Mouse (Mus musculus) limb, embryonic 14.5 days (tissue): ENCODE results near the gene Nucks1. TPM values are rescaled to one million over a fixed set of nuclear protein-coding genes. Genes with fewer than 3 reads are reported as not detected.

Experiments
- ATAC-seq: fragments of 200-750 bp; cut with Nextera tagmentation; 2 replicates; pipeline ENCODE4 v1.8.0; 2017; ENCODE audit warnings: low read depth, moderate number of reproducible peaks, moderate TSS enrichment; ENCODE audit not compliant: low FRiP score
- DNase-seq: peaks from one replicate; pipeline ENCODE4 v3.0.0-alpha.2; 2015; ENCODE audit warnings: low spot score
- H3K27ac ChIP-seq: fragments of 300-500 bp; sonication (generic); replicated peaks from 2 replicates; pipeline ENCODE4 v1.5.1; 2014; ENCODE audit warnings: low read depth, mild to moderate bottlenecking, low read length, moderate library complexity, mixed read lengths
- H3K27me3 ChIP-seq: fragments of 300-500 bp; sonication (generic); 2 replicates; pipeline ENCODE4 v1.6.1; 2014; ENCODE audit warnings: low read length, mixed read lengths; ENCODE audit not compliant: control insufficient read depth, insufficient read depth
- H3K36me3 ChIP-seq: fragments of 300-500 bp; sonication (generic); 2 replicates; pipeline ENCODE4 v1.6.1; 2014; ENCODE audit warnings: mild to moderate bottlenecking, low read length, moderate library complexity, mixed read lengths; ENCODE audit not compliant: control insufficient read depth, insufficient read depth
- H3K4me1 ChIP-seq: fragments of 300-500 bp; sonication (generic); 2 replicates; pipeline ENCODE4 v1.6.1; 2014; ENCODE audit warnings: antibody characterized with exemption, low read length, mixed read lengths; ENCODE audit not compliant: control insufficient read depth, insufficient read depth
- H3K4me2 ChIP-seq: fragments of 300-500 bp; sonication (generic); replicated peaks from 2 replicates; pipeline ENCODE4 v1.6.1; 2014; ENCODE audit warnings: low read depth, mild to moderate bottlenecking, low read length, moderate library complexity; ENCODE audit not compliant: severe bottlenecking
- H3K4me3 ChIP-seq: fragments of 300-500 bp; sonication (generic); replicated peaks from 2 replicates; pipeline ENCODE4 v1.5.1; 2014; ENCODE audit warnings: low read length
- H3K9ac ChIP-seq: fragments of 300-500 bp; sonication (generic); 2 replicates; pipeline ENCODE4 v1.6.1; 2014; ENCODE audit warnings: mild to moderate bottlenecking, low read depth, low read length, moderate library complexity; ENCODE audit not compliant: severe bottlenecking
- H3K9me3 ChIP-seq: fragments of 300-500 bp; sonication (generic); 2 replicates; pipeline ENCODE4 v1.6.1; 2016; ENCODE audit warnings: low read length; ENCODE audit not compliant: control insufficient read depth
- POLR2A ChIP-seq: fragments of 200-500 bp; IDR thresholded peaks from 2 replicates; pipeline ENCODE4 v1.8.0; 2012; ENCODE audit warnings: inconsistent platforms, mild to moderate bottlenecking, moderate library complexity, borderline replicate concordance; ENCODE audit not compliant: insufficient read depth, insufficient read length; ENCODE audit errors: extremely low read depth
- WGBS: fragments of 180-500 bp; shearing (Covaris S2); extraction: QIAGEN DNeasy Blood & Tissue Kit; methylation state at CpG from one replicate; pipeline ENCODE4 v1.1.7; 2014; 5-methylcytosine and 5-hydroxymethylcytosine counted together
- polyA plus RNA-seq, 2 experiments: library from polyadenylated mRNA; depleted of rRNA in 1 of 2; stranded (reverse) in 1 of 2; unstranded in 1 of 2; fragments of >200 nt; fragmentation: Nextera tagmentation in 1 of 2; extraction: Ambion mirVana in 1 of 2; gene quantifications; 2 replicates each; pipeline versions ENCODE4 v1.2.1 to v1.2.3; 2012 to 2014

Nucks1 gene
- polyA plus RNA-seq, 2 experiments, result 52.0 to 68.4 TPM

- TF ChIP-seq POLR2A, result no peak
- H3K4me2 ChIP-seq, result no peak overlapping the region
- 65% methylated on average over 7 of the region's 7 CpGs for WGBS
- H3K27me3 ChIP-seq, result peaks cover 25% of the 10 kb centered on the region
- no peaks in the 10 kb centered on the region for H3K36me3 ChIP-seq
- no peaks in the 10 kb centered on the region for H3K9me3 ChIP-seq
- H3K9ac ChIP-seq, result no peak overlapping the region; the same call in 1 of the 2 replicates
- no peak overlapping the region for H3K27ac ChIP-seq
- peaks cover 27% of the 10 kb centered on the region for H3K4me1 ChIP-seq
- ATAC-seq (no peak), DNase-seq (no peak)
- H3K4me3 ChIP-seq, result no peak overlapping the region
Measured at GRCm38 (mm10) chr1:131967336-131967735, 57.0 kb downstream of the Nucks1 start.

- TF ChIP-seq POLR2A, result no peak
- DNase-seq (no peak), ATAC-seq (no peak)
- Histone ChIP-seq H3K36me3 (no peaks in the 10 kb centered on the region), H3K27me3 (peaks cover 14% of the 10 kb centered on the region), H3K4me3 (no peak overlapping the region), H3K9me3 (no peaks in the 10 kb centered on the region), H3K9ac (no peak overlapping the region), H3K27ac (no peak overlapping the region), H3K4me2 (no peak overlapping the region), H3K4me1 (peaks cover 24% of the 10 kb centered on the region)
- WGBS, result 39% methylated on average over 3 of the region's 3 CpGs
Measured at GRCm38 (mm10) chr1:131968556-131968955, 58.2 kb downstream of the Nucks1 start.

GRCm38 (mm10) chr1:131968983-131969382, 58.6 kb downstream of the Nucks1 start:
- ATAC-seq (no peak), DNase-seq (no peak)
- Histone ChIP-seq H3K36me3 (no peaks in the 10 kb centered on the region), H3K4me3 (no peak overlapping the region), H3K4me1 (peaks cover 22% of the 10 kb centered on the region), H3K27ac (no peak overlapping the region), H3K4me2 (no peak overlapping the region), H3K9me3 (no peaks in the 10 kb centered on the region), H3K9ac (no peak overlapping the region), H3K27me3 (peaks cover 10% of the 10 kb centered on the region)
- TF ChIP-seq POLR2A, result no peak
- 74% methylated on average over 6 of the region's 6 CpGs for WGBS

GRCm38 (mm10) chr1:131969825-131970224, 59.5 kb downstream of the Nucks1 start:
- Histone ChIP-seq H3K36me3 (no peaks in the 10 kb centered on the region), H3K4me2 (no peak overlapping the region), H3K4me3 (no peak overlapping the region), H3K4me1 (peaks cover 22% of the 10 kb centered on the region), H3K27me3 (peaks cover 2% of the 10 kb centered on the region; the same call in 1 of the 2 replicates), H3K9me3 (no peaks in the 10 kb centered on the region), H3K9ac (no peak overlapping the region), H3K27ac (no peak overlapping the region)
- WGBS, result 44% methylated on average over 4 of the region's 4 CpGs
- no peak for TF ChIP-seq POLR2A
- ATAC-seq (no peak), DNase-seq (no peak)

- no peak overlapping the region for H3K4me3 ChIP-seq
- TF ChIP-seq POLR2A, result no peak
- no peak overlapping the region for H3K4me2 ChIP-seq
- H3K9ac ChIP-seq, result no peak overlapping the region
- no peak overlapping the region for H3K27ac ChIP-seq
- WGBS, result 36% methylated on average over 5 of the region's 5 CpGs
- no peak; the same call in 1 of the 2 replicates for ATAC-seq
- peaks cover 22% of the 10 kb centered on the region for H3K4me1 ChIP-seq
- no peak for DNase-seq
- H3K36me3 ChIP-seq, result no peaks in the 10 kb centered on the region
- H3K9me3 ChIP-seq, result no peaks in the 10 kb centered on the region
- no peaks in the 10 kb centered on the region for H3K27me3 ChIP-seq
Measured at GRCm38 (mm10) chr1:131970322-131970660, 60.0 kb downstream of the Nucks1 start.
